Mouse (Mus musculus) C2C12 (cell line): Measurements from ENCODE around the gene Med17.

Source experiments
- CTCF ChIP-seq: IDR thresholded peaks from one replicate; pipeline ENCODE4 v1.5.1; 2011; ENCODE audit not compliant: control insufficient read depth, insufficient read depth, insufficient read length
- MAX ChIP-seq: IDR thresholded peaks from one replicate; pipeline ENCODE4 v1.6.1; 2011; ENCODE audit warnings: mild to moderate bottlenecking, control low read depth
- MYOG ChIP-seq: IDR thresholded peaks from one replicate; pipeline ENCODE4 v1.6.1; 2011; ENCODE audit not compliant: control insufficient read depth, insufficient read length; ENCODE audit errors: extremely low read depth
- USF1 ChIP-seq: IDR thresholded peaks from one replicate; pipeline ENCODE4 v1.6.1; 2011; ENCODE audit warnings: low read depth, mild to moderate bottlenecking, control low read depth, moderate library complexity

DNA sequence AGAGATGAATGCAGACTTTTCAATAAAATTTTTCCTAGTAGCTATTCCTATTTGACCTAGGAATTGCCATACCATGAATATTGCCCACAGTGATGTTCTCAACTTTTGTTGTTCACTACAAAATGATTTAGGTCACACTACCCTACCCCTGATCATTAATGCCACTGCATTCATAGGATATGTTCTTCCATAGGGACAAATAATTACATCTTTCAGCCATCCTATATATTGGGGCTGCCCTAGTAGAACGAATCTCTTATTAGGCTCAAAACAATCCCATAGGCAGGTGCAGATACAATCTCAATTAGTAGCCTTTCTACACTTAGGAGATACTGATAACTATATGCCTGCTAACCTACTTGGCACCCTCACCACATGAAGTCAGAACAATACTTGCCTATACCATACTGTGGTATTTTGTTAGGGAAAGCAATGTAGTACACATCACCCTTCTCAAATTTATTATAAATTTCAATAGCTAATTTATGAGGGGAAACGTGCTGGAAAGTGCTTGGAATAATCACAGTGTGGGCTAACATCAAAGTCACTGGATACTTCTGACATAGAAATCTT, 38.5 kb upstream of the Med17 start:
- TF ChIP-seq CTCF (no peak), USF1 (no peak), MYOG (no peak), MAX (no peak)
